Mouse (Mus musculus): Measurements from ENCODE around the gene Astn1. TPM values are rescaled to one million over a fixed set of nuclear protein-coding genes. Genes with fewer than 3 reads are reported as not detected.

Astn1 gene
- polyA plus RNA-seq, 2 experiments: 3.1 TPM

DNA sequence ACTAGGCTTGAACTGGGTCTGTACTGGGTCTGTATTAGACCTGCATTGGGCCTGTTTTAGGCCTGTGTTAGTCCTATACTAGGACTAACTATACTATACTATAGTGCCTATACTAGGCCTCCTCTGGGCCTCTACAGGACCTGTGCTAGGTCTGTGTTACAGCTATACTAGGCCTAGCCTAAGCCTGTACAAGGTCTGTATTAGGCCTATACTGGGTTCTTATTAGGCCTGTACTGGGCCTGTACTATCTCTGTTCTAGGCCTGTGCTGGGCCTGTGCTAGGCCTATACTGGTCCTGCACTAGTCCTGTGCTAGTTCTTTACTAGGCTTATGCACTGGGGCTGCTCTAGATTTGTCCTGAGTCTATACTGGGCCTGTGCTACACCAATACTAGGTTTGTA, 90.6 kb downstream of the Astn1 start:
- DNase-seq (ENCODE audit: low spot score): no peak
- no peak overlapping the region for H3K27ac ChIP-seq (replicated peaks; ENCODE audit: low read depth, low read length)
- no peak overlapping the region for H3K4me3 ChIP-seq (replicated peaks; ENCODE audit: low read length)
- H3K9ac ChIP-seq (ENCODE audit: low read depth, low read length, severe bottlenecking): no peak overlapping the region
- no peaks in the 10 kb centered on the region for H3K9me3 ChIP-seq (ENCODE audit: control insufficient read depth, low read length)
- no peak for TF ChIP-seq POLR2A (IDR thresholded peaks at IDR 0.05; ENCODE audit: borderline replicate concordance, extremely low read depth, insufficient read depth, insufficient read length)
- H3K4me2 ChIP-seq (replicated peaks; ENCODE audit: low read depth, low read length, severe bottlenecking): no peak overlapping the region
- H3K36me3 ChIP-seq (ENCODE audit: control insufficient read depth, insufficient read depth, low read length): no peaks in the 10 kb centered on the region
- H3K27me3 ChIP-seq (ENCODE audit: control insufficient read depth, insufficient read depth, low read length): no peaks in the 10 kb centered on the region
- ATAC-seq (ENCODE audit: low FRiP score, low read depth): no peak
- 0 out of 2 replicates have a peak, but pooled peaks cover 4% of the 10 kb centered on the region for H3K4me1 ChIP-seq (ENCODE audit: control insufficient read depth, insufficient read depth, low read length)

DNA sequence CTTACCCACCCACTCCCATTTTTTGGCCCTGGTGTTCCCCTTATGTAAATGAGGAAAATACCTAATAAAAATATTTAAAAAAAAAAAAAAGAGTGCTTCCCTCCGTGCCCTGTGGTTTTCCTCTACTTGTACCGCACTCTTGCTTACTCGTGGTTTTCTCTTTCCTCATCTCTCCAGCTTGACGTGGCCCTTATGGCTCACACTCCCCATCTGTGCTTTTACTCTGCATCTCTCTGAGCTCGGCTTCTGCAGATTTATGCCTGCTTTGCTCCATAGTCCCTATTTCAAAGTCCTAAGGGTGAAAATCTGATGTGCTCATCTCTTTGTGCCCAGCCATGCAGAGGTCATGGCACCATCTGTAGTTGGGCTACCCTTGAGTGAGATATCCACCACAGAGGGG, 91.5 kb downstream of the Astn1 start:
- Histone ChIP-seq H3K9me3 (ENCODE audit: control insufficient read depth, low read length) (no peaks in the 10 kb centered on the region), H3K27me3 (ENCODE audit: control insufficient read depth, insufficient read depth, low read length) (no peaks in the 10 kb centered on the region), H3K4me3 (replicated peaks; ENCODE audit: low read length) (no peak overlapping the region), H3K4me2 (replicated peaks; ENCODE audit: low read depth, low read length, severe bottlenecking) (no peak overlapping the region), H3K4me1 (ENCODE audit: control insufficient read depth, insufficient read depth, low read length) (no peaks in the 10 kb centered on the region), H3K36me3 (ENCODE audit: control insufficient read depth, insufficient read depth, low read length) (no peaks in the 10 kb centered on the region), H3K9ac (ENCODE audit: low read depth, low read length, severe bottlenecking) (no peak overlapping the region), H3K27ac (replicated peaks; ENCODE audit: low read depth, low read length) (no peak overlapping the region)
- no peak for ATAC-seq (ENCODE audit: low FRiP score, low read depth)
- DNase-seq (ENCODE audit: low spot score): no peak
- TF ChIP-seq POLR2A (IDR thresholded peaks at IDR 0.05; ENCODE audit: borderline replicate concordance, extremely low read depth, insufficient read depth, insufficient read length): no peak
- WGBS: 81% methylated on average over 5 of the region's 5 CpGs

DNA sequence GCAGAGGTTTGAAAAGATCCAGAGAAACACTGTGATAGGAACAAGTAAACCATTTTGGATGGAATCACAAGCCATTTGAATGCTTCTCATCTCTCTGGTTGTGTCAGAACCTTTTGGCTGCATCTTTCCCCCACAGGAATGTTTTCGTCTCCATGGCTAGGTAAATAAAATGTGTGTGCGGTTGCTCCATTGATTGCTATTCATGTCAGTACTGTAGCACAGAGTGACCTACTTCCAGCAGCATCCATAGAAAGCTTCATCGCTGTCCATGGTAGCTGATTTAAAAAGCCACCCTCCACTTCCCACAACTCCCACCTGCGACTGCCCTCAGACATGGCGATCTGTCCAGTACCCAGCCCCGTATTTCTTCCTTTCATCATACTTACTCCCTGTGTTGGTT, 101.9 kb downstream of the Astn1 start:
- TF ChIP-seq POLR2A (IDR thresholded peaks at IDR 0.05; ENCODE audit: borderline replicate concordance, extremely low read depth, insufficient read depth, insufficient read length): no peak
- Histone ChIP-seq H3K27ac (replicated peaks; ENCODE audit: low read depth, low read length) (no peak overlapping the region), H3K4me3 (replicated peaks; ENCODE audit: low read length) (no peak overlapping the region), H3K36me3 (ENCODE audit: control insufficient read depth, insufficient read depth, low read length) (no peaks in the 10 kb centered on the region), H3K4me2 (replicated peaks; ENCODE audit: low read depth, low read length, severe bottlenecking) (no peak overlapping the region), H3K9me3 (ENCODE audit: control insufficient read depth, low read length) (no peaks in the 10 kb centered on the region), H3K27me3 (ENCODE audit: control insufficient read depth, insufficient read depth, low read length) (no peaks in the 10 kb centered on the region), H3K9ac (ENCODE audit: low read depth, low read length, severe bottlenecking) (no peak overlapping the region), H3K4me1 (ENCODE audit: control insufficient read depth, insufficient read depth, low read length) (no peaks in the 10 kb centered on the region)
- DNase-seq (ENCODE audit: low spot score) (peak; percentile 47), ATAC-seq (ENCODE audit: low FRiP score, low read depth) (no peak)
- whole genome bisulfite sequencing: 60% methylated on average over 6 of the region's 6 CpGs

DNA sequence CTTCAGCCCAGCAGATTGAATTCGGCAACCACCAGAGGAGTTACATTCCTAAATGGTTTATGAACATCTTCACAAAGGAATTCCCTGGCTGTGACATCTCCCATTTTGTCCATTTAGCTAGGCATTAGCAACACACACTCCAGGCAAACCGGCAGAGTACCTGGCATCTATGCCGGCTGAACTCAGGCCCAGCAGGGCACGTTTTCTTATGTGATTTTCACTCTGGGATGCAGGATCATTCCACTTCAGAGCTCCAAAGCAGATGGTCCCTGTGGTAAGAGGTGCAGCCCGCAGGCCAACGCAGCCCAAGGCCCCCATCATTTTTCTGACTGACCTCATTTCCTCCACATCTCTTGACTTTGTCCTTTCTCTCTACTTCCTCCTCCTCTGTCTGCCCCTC, 103.2 kb downstream of the Astn1 start:
- Histone ChIP-seq H3K36me3 (ENCODE audit: control insufficient read depth, insufficient read depth, low read length) (no peaks in the 10 kb centered on the region), H3K4me2 (replicated peaks; ENCODE audit: low read depth, low read length, severe bottlenecking) (no peak overlapping the region), H3K9ac (ENCODE audit: low read depth, low read length, severe bottlenecking) (no peak overlapping the region), H3K27me3 (ENCODE audit: control insufficient read depth, insufficient read depth, low read length) (no peaks in the 10 kb centered on the region), H3K27ac (replicated peaks; ENCODE audit: low read depth, low read length) (no peak overlapping the region), H3K4me3 (replicated peaks; ENCODE audit: low read length) (no peak overlapping the region), H3K9me3 (ENCODE audit: control insufficient read depth, low read length) (no peaks in the 10 kb centered on the region), H3K4me1 (ENCODE audit: control insufficient read depth, insufficient read depth, low read length) (no peaks in the 10 kb centered on the region)
- 55% methylated on average over 6 of the region's 6 CpGs for WGBS
- ATAC-seq (ENCODE audit: low FRiP score, low read depth): no peak
- no peak for TF ChIP-seq POLR2A (IDR thresholded peaks at IDR 0.05; ENCODE audit: borderline replicate concordance, extremely low read depth, insufficient read depth, insufficient read length)
- no peak for DNase-seq (ENCODE audit: low spot score)

DNA sequence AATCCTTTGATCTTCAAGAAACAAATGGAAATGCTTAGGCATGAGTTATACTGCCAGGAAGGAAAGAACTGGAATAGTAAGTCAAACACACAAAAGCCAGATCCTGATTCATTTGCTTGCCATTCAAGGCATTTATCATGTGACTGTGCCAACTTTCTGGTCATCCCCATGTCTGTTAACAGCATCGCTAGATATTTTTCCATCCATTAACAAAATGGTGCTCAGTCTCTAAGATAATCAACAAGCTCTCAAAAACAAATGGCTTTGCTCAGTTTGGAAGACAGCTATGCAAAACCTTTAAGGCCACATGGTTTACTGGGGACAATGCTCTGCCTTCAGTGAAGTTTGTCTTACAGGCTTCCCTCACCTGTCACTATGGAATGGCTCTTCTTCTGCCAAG, 115.8 kb downstream of the Astn1 start:
- H3K9ac ChIP-seq (ENCODE audit: low read depth, low read length, severe bottlenecking): no peak overlapping the region
- H3K9me3 ChIP-seq (ENCODE audit: control insufficient read depth, low read length): no peaks in the 10 kb centered on the region
- no peaks in the 10 kb centered on the region for H3K36me3 ChIP-seq (ENCODE audit: control insufficient read depth, insufficient read depth, low read length)
- WGBS: 85% methylated on average over 1 of the region's 1 CpGs
- H3K4me3 ChIP-seq (replicated peaks; ENCODE audit: low read length): no peak overlapping the region
- DNase-seq (ENCODE audit: low spot score) (no peak), ATAC-seq (ENCODE audit: low FRiP score, low read depth) (no peak)
- no peak overlapping the region for H3K4me2 ChIP-seq (replicated peaks; ENCODE audit: low read depth, low read length, severe bottlenecking)
- H3K27ac ChIP-seq (replicated peaks; ENCODE audit: low read depth, low read length): no peak overlapping the region
- H3K27me3 ChIP-seq (ENCODE audit: control insufficient read depth, insufficient read depth, low read length): no peaks in the 10 kb centered on the region
- no peak for TF ChIP-seq POLR2A (IDR thresholded peaks at IDR 0.05; ENCODE audit: borderline replicate concordance, extremely low read depth, insufficient read depth, insufficient read length)
- H3K4me1 ChIP-seq (ENCODE audit: control insufficient read depth, insufficient read depth, low read length): no peaks in the 10 kb centered on the region

DNA sequence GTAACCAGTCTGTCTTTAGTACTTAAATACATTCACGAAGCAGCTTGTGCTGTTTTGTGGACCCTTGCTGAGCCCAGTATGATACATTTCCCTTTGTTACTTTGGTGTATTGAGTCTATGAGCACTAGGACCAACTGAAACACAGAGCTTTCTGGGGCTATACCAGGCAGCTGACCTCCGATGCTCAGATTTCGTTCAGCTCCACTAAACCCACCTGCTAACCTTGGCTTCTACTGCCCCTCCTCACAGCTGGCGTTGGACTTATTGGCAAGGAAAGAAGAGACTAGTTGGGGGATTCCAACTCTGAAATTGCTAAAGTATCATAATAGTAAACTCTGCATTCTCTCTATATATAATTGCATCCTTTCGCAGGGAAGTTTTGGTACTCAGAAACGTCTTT, 118.2 kb downstream of the Astn1 start:
- no peaks in the 10 kb centered on the region for H3K36me3 ChIP-seq (ENCODE audit: control insufficient read depth, insufficient read depth, low read length)
- H3K4me3 ChIP-seq (replicated peaks; ENCODE audit: low read length): no peak overlapping the region
- no peak overlapping the region for H3K9ac ChIP-seq (ENCODE audit: low read depth, low read length, severe bottlenecking)
- H3K9me3 ChIP-seq (ENCODE audit: control insufficient read depth, low read length): no peaks in the 10 kb centered on the region
- no peak overlapping the region for H3K4me2 ChIP-seq (replicated peaks; ENCODE audit: low read depth, low read length, severe bottlenecking)
- ATAC-seq (ENCODE audit: low FRiP score, low read depth): no peak
- no peaks in the 10 kb centered on the region for H3K27me3 ChIP-seq (ENCODE audit: control insufficient read depth, insufficient read depth, low read length)
- no peak overlapping the region for H3K27ac ChIP-seq (replicated peaks; ENCODE audit: low read depth, low read length)
- 81% methylated on average over 6 of the region's 6 CpGs for WGBS
- no peak for TF ChIP-seq POLR2A (IDR thresholded peaks at IDR 0.05; ENCODE audit: borderline replicate concordance, extremely low read depth, insufficient read depth, insufficient read length)
- H3K4me1 ChIP-seq (ENCODE audit: control insufficient read depth, insufficient read depth, low read length): no peaks in the 10 kb centered on the region
- no peak for DNase-seq (ENCODE audit: low spot score)

Data from limb, embryonic 14.5 days (tissue).